In genomic region chr5:144278374-144278960, GRCm38 (mm10) we compare ENCODE assay signal across 10 mouse cellular contexts.
"Had no signal": no experiment of that assay in that cellular context is flagged by ENCODE, and none has a peak within 500 bp of the region (broad histone marks: within the 10 kb centered on the region; RNA-seq: fewer than 3 reads in every experiment).

No protein-coding gene starts in this region.

- ATAC-seq: midbrain, embryonic 15.5 days had no signal

- H3K4me3 ChIP-seq: limb, embryonic 10.5 days; liver, embryonic 13.5 days; midbrain, embryonic 15.5 days had no signal

- H3K9ac ChIP-seq: liver, embryonic 13.5 days; midbrain, embryonic 15.5 days had no signal

- H3K36me3 ChIP-seq: liver, embryonic 13.5 days; midbrain, embryonic 15.5 days had no signal

- DNase-seq: kidney, adult 18-20 months; kidney, postnatal 10 days; liver, embryonic 13.5 days; lung, adult 2 months; right cerebral cortex, adult 18-20 months; right cerebral cortex, postnatal 25 days; thymus, adult 18-20 months; thymus, postnatal 14 days had no signal

- H3K27me3 ChIP-seq: liver, embryonic 13.5 days; midbrain, embryonic 15.5 days had no signal

- H3K9me3 ChIP-seq: limb, embryonic 10.5 days; liver, embryonic 13.5 days; midbrain, embryonic 15.5 days had no signal

- H3K4me2 ChIP-seq: liver, embryonic 13.5 days; midbrain, embryonic 15.5 days had no signal

- H3K27ac ChIP-seq: limb, embryonic 10.5 days; liver, embryonic 13.5 days; midbrain, embryonic 15.5 days had no signal

- H3K4me1 ChIP-seq: midbrain, embryonic 15.5 days had no signal
